Comparison of ENCODE assay signal across 23 mouse cellular contexts in the genomic region with DNA sequence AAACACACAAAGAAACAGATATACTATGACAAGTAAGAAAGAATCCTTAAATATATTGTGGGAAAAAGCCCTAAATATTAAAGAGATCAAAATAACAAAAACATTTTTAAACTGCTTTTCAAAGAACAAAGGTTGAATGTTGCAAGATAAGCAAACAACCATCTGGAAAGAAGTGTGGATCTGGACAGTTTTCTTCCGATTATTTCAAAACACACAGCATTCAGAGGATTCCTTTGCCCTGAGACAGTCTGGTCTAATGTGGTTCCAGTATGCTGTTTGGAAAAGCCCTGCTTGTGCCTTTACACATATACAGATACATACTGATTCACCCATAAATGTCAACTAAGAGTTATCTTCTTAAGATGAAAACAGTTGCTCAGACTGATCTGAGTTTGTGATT. TPM values are rescaled to one million over a fixed set of nuclear protein-coding genes. Genes with fewer than 3 reads are reported as not detected.
DNase-seq lines count a peak whose midpoint lies in the region; ATAC-seq and TF ChIP-seq lines count a peak whose summit lies in the region.
"Had no signal": no experiment of that assay in that cellular context is flagged by ENCODE, and none has a peak within 500 bp of the region (broad histone marks: within the 10 kb centered on the region; RNA-seq: fewer than 3 reads in every experiment).

No protein-coding gene starts in this region.

- no peak overlapping the region for H3K4me3 ChIP-seq in heart, embryonic 13.5 days
- no peak overlapping the region for H3K4me3 ChIP-seq in heart, postnatal 0 days (ENCODE audit: low read depth, low read length)
- H3K4me3 ChIP-seq: embryonic facial prominence, embryonic 15.5 days; erythroblast, embryonic 14.5 days; forebrain, embryonic 10.5 days; gastrocnemius, adult 2 months; hindbrain, embryonic 12.5 days had no signal

- no peak for ATAC-seq in heart, embryonic 13.5 days (ENCODE audit: extremely low read depth, insufficient number of reproducible peaks, low FRiP score, low TSS enrichment)
- no peak for ATAC-seq in heart, postnatal 0 days (ENCODE audit: insufficient read depth, low read depth)
- ATAC-seq: forebrain, embryonic 14.5 days; hindbrain, embryonic 16.5 days; inflammation-experienced regulatory T-cells, adult 6 months; intestine, postnatal 0 days had no signal

- H3K9me3 ChIP-seq in heart, embryonic 13.5 days: no peaks in the 10 kb centered on the region
- no peaks in the 10 kb centered on the region for H3K9me3 ChIP-seq in heart, postnatal 0 days (replicated peaks; ENCODE audit: control insufficient read depth, low read length)
- H3K9me3 ChIP-seq: embryonic facial prominence, embryonic 15.5 days; forebrain, embryonic 10.5 days; hindbrain, embryonic 12.5 days had no signal

- H3K4me2 ChIP-seq in heart, embryonic 13.5 days: no peak overlapping the region
- no peak overlapping the region for H3K4me2 ChIP-seq in heart, postnatal 0 days (ENCODE audit: low read depth, low read length)
- H3K4me2 ChIP-seq: embryonic facial prominence, embryonic 15.5 days; hindbrain, embryonic 12.5 days had no signal

- TF ChIP-seq EP300 in heart, postnatal 0 days (IDR thresholded peaks at IDR 0.05; ENCODE audit: low read depth): no peak

- peaks cover 20% of the 10 kb centered on the region for H3K4me1 ChIP-seq in heart, embryonic 13.5 days
- no peaks in the 10 kb centered on the region for H3K4me1 ChIP-seq in heart, postnatal 0 days (ENCODE audit: control insufficient read depth, insufficient read depth)
- H3K4me1 ChIP-seq: embryonic facial prominence, embryonic 15.5 days; forebrain, embryonic 10.5 days; hindbrain, embryonic 12.5 days had no signal

- TF ChIP-seq CTCF in heart, postnatal 0 days (IDR thresholded peaks at IDR 0.05; ENCODE audit: low read depth): no peak

- H3K27me3 ChIP-seq in heart, embryonic 13.5 days (replicated peaks): no peaks in the 10 kb centered on the region
- H3K27me3 ChIP-seq in heart, postnatal 0 days (ENCODE audit: control insufficient read depth, insufficient read depth, low read length): no peaks in the 10 kb centered on the region
- H3K27me3 ChIP-seq: embryonic facial prominence, embryonic 15.5 days; hindbrain, embryonic 12.5 days had no signal

- no peak overlapping the region for H3K9ac ChIP-seq in heart, embryonic 13.5 days
- H3K9ac ChIP-seq in heart, postnatal 0 days (replicated peaks; ENCODE audit: low read depth, low read length): no peak overlapping the region
- H3K9ac ChIP-seq: embryonic facial prominence, embryonic 15.5 days; hindbrain, embryonic 12.5 days had no signal

- DNase-seq in heart, adult 18-20 months: no peak
- no peak for DNase-seq in heart, postnatal 0 days (ENCODE audit: low spot score)
- DNase-seq in heart, adult 9 months (ENCODE audit: low spot score in 2 of 2): no peak
- DNase-seq in lung, postnatal 36 days: peak; percentile 2
- DNase-seq in lung, postnatal 14 days: no peak
- DNase-seq in testis, postnatal 14 days (ENCODE audit: low spot score): no peak
- DNase-seq: adrenal gland, postnatal 10 days; cerebellum, adult 11 months; cerebellum, adult 8-10 months; cerebellum, postnatal 14 days; embryo, embryonic 11 days; gastrocnemius, adult 2 months; gastrocnemius, postnatal 25 days; heart, postnatal 36 days had no signal

- no peaks in the 10 kb centered on the region for H3K36me3 ChIP-seq in heart, embryonic 13.5 days
- no peaks in the 10 kb centered on the region for H3K36me3 ChIP-seq in heart, postnatal 0 days (replicated peaks; ENCODE audit: control insufficient read depth, insufficient read depth, low read length)
- H3K36me3 ChIP-seq: embryonic facial prominence, embryonic 15.5 days; forebrain, embryonic 10.5 days; hindbrain, embryonic 12.5 days had no signal

- WGBS in heart, embryonic 13.5 days: 23% methylated on average over 1 of the region's 1 CpGs
- WGBS in heart, postnatal 0 days: 16% methylated on average over 1 of the region's 1 CpGs

- H3K27ac ChIP-seq in heart, embryonic 13.5 days (replicated peaks): peak overlapping the region; percentile 25
- H3K27ac ChIP-seq in heart, postnatal 0 days (ENCODE audit: low read depth): peak overlapping the region; percentile 38; the same call in 1 of the 2 replicates
- H3K27ac ChIP-seq: embryonic facial prominence, embryonic 15.5 days; forebrain, embryonic 10.5 days; gastrocnemius, adult 2 months; hindbrain, embryonic 12.5 days had no signal

RNA-seq across cellular contexts. Expression of a gene that starts 53.6 kb away (rescaled TPM):
- 48.1 and 49.6 TPM in 2 replicates for polyA plus RNA-seq in heart, embryonic 13.5 days (2015; fragmentation: Nextera tagmentation; extraction: Ambion mirVana)
- 10 to 100 TPM; 48.0 to 59.6 TPM for total RNA-seq in heart, adult 18-20 months (2021)
- 57.6 and 82.0 TPM in 2 replicates for total RNA-seq in heart, postnatal 0 days (2014; rRNA removed; ENCODE audit: low replicate concordance)
- polyA plus RNA-seq in heart, postnatal 0 days (2015; fragmentation: Nextera tagmentation; extraction: Ambion mirVana): 64.7 and 72.4 TPM in 2 replicates
